Mouse (Mus musculus) adipocyte (in vitro differentiated cells): Measurements from ENCODE around the gene Trmt5.

Experiments
- DNase-seq: peaks from one replicate; pipeline ENCODE4 v3.0.0-alpha.2; 2016; ENCODE audit warnings: low spot score

The Trmt5 gene

DNA sequence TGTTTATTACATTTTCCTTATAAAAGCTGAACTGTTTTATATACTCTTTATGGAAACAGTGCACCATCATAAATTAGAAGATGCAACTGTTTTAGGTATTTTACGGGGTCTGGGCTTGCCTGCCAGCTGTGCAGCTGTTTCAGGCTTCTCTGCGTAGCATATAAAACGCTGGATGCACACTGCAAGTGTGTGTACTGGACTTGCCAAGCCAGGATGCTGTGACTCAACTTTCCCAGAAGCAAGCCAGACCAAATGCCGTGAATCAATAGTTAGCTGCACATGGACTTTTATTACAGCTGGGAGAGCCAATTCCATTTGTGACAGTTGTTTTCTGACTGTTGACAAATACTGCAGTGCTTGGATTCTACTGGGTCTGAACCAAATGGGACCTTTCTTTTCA lies 16.6 kb downstream of the Trmt5 start:
- DNase-seq: peak; percentile 47

- no peak for DNase-seq
Observed at GRCm38 (mm10) chr12:73269531-73269930, 17.0 kb downstream of the Trmt5 start.

GRCm38 (mm10) chr12:73268497-73268896 lies 18.0 kb downstream of the Trmt5 start:
- no peak for DNase-seq

DNA sequence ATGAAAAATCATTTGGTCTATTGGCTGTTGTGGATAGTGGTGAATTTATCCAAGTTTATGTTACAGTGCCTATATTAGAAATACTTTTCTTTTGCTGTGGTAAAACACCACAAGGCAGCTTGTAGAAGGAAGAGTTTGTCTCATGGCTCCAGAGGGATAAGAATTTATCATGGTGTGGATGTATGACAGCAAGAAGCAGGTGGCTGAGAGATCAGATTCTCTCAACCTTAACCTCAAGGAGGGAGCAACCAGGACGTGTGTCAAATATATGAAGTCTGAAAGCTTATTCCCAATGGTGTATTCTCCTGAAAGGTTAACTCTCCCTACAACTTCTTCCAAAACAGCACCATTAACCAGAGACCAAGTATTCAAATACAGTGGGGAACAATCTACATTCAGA lies 19.9 kb downstream of the Trmt5 start:
- DNase-seq: no peak

- DNase-seq: peak; percentile 24
Observed at GRCm38 (mm10) chr12:73265381-73265978, 21.0 kb downstream of the Trmt5 start.

DNA sequence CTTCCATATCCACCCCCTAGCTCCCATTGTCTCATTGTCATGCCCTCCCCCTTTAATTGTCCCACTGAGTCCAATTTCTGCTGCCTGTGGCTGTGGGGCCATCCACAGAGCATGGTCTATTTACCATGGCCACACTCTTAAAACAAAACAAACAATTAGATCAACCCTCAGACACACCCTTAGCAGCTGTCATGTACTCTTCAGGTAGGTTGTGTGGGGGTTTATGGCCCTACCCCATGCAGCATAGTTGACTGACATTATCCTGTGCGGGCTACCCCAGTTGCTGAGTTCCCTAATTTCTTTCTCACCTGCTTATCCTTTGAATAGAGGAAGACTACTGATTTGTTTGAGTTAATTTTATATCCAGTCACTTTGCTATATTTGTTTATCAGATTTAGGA lies 26.2 kb downstream of the Trmt5 start:
- DNase-seq: no peak

DNA sequence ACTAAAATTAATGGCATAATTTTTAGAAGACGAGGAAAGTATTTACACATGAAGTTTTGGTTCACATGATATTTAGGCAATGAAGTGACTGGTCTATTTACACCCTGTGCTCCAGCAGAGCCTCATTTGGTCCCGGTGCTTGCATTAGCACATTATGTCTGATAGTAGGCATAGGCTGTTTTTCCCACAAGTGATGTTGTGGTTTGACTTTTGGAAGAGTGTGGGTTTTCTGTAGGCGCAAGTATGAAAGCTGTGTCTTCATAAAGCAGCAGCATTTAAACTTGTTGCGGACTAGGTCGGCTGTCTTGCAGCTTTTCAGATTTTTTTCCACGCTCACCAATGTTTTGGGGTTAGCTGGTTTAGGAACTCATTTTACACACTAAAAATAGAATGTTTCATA lies 27.2 kb downstream of the Trmt5 start:
- DNase-seq: no peak

DNA sequence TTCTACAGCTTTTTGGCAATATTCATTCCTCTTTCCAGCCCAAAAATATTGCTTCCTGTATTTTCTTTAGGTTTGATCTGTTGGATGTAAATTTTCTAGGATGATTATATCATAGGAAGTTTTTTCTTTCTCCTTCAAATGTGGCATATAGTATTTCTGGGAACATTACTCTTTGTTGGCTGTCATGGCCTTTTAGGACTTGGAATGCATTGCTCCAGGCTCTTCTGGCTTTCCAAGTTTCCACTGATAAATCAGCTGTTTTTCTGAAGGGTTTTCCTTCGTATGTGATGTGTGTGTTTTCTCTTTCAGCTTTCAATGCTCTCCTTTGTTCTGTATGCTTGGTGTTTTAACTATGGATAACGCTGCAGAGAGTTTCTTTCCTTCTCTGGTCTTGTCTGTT lies 31.5 kb downstream of the Trmt5 start:
- no peak for DNase-seq

DNA sequence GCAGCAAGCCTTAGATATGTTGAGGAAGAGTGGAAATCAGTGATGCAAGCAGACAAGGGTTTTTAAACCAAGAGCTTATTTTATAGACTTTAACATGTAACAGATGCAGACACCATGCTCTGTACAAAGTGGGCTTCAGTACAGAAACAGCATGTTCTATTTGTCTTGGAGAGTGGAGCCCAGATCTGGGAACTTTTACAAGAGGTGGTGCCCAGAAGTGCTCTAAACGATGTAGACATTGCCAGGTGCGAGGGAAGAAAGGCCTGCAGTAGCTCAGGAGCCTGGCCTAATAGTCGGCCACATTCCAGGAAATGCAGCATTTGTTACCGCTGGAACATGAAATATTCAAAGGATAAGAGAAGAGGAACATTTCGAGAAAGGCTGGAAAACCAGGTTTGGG lies 40.8 kb downstream of the Trmt5 start:
- DNase-seq: no peak

- DNase-seq: no peak
Observed at GRCm38 (mm10) chr12:73241960-73242359, 44.5 kb downstream of the Trmt5 start.

DNA sequence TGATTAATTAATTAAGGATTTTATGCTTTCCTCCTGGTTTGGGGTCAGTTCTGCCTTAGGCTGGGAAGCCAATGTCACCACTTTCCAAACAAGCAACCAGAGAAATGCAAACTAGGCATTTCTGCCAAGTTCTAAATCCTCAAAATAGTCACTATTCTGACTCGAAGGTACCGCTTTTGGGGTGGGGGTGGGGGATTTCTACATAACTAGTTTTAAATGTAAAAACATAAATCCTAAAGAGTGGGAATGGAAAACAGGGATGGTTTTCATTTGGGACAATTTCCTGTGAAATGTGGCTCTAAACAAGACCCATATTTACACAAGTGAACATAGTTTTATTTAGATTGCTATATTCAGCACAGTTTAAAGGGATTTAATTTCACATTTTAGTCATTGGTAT lies 53.9 kb downstream of the Trmt5 start:
- peak; percentile 10 for DNase-seq

- no peak for DNase-seq
Observed at GRCm38 (mm10) chr12:73231552-73231951, 55.0 kb downstream of the Trmt5 start.

DNA sequence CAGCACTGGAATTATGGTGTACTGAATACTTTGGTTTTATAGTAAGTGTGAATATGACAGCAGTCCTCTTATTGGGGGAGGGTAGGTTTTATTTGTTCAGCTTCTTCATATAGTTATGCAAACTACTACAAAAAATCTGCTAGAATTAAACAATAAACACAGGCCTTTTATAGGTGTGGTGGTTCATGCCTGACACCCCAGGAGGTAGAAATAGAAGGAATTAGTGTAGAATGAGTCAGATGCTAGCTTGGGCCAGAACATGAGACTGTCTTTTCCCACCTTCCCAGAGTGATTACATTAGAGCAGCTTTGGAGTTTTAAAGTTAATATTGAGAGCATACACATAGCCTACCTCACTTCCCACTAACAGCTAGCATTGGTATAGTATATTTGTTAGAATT lies 56.3 kb downstream of the Trmt5 start:
- DNase-seq: no peak
